Mouse (Mus musculus) lung, adult 2 months (tissue): ENCODE measurements at regions not wholly inside any gene's neighbourhood (a gene's known extent, or its start where the extent isn't known, plus 50 kb on each side); places are given as distances from the start of the nearest gene placed in this dataset.

ENCODE experiments used
- CTCF ChIP-seq: fragments of 200-500 bp; IDR thresholded peaks from 2 replicates; pipeline ENCODE4 v1.5.1; 2011; ENCODE audit warnings: mild to moderate bottlenecking, low read length, control low read depth; ENCODE audit not compliant: insufficient read depth
- POLR2A ChIP-seq: fragments of 200-500 bp; IDR thresholded peaks from 2 replicates; pipeline ENCODE4 v1.6.1; 2011; ENCODE audit warnings: low read depth, mild to moderate bottlenecking, control low read depth, low read length, borderline replicate concordance; ENCODE audit errors: extremely low read depth

DNA sequence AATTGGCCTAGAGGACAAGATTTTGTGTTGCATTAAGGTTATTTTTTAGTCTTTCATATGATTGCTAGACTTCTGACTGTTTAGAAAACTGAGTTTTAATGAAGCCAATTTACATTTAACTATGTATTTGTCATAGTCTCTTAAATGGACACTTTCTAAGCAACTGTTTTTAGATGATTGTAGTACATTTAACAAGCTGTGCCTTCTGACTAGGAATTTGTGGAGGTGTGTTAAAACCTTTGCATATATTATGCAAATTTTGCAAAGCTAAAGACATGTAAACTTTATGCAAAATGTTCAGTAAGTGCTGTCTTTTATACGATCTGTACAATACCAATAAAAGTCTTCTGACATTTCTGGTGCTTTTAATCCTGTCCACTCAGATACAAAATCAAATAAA lies 171.9 kb downstream of the 4930544G11Rik start:
- TF ChIP-seq POLR2A (no peak), CTCF (no peak)
